Mouse (Mus musculus) limb, embryonic 14.5 days (tissue): ENCODE data around the gene Ddx51. TPM values are rescaled to one million over a fixed set of nuclear protein-coding genes. Genes with fewer than 3 reads are reported as not detected.

ENCODE experiments used
- ATAC-seq: fragments of 200-750 bp; cut with Nextera tagmentation; 2 replicates; pipeline ENCODE4 v1.8.0; 2017; ENCODE audit warnings: low read depth, moderate number of reproducible peaks, moderate TSS enrichment; ENCODE audit not compliant: low FRiP score
- DNase-seq: peaks from one replicate; pipeline ENCODE4 v3.0.0-alpha.2; 2015; ENCODE audit warnings: low spot score
- H3K27ac ChIP-seq: fragments of 300-500 bp; sonication (generic); replicated peaks from 2 replicates; pipeline ENCODE4 v1.5.1; 2014; ENCODE audit warnings: low read depth, mild to moderate bottlenecking, low read length, moderate library complexity, mixed read lengths
- H3K27me3 ChIP-seq: fragments of 300-500 bp; sonication (generic); 2 replicates; pipeline ENCODE4 v1.6.1; 2014; ENCODE audit warnings: low read length, mixed read lengths; ENCODE audit not compliant: control insufficient read depth, insufficient read depth
- H3K36me3 ChIP-seq: fragments of 300-500 bp; sonication (generic); 2 replicates; pipeline ENCODE4 v1.6.1; 2014; ENCODE audit warnings: mild to moderate bottlenecking, low read length, moderate library complexity, mixed read lengths; ENCODE audit not compliant: control insufficient read depth, insufficient read depth
- H3K4me1 ChIP-seq: fragments of 300-500 bp; sonication (generic); 2 replicates; pipeline ENCODE4 v1.6.1; 2014; ENCODE audit warnings: antibody characterized with exemption, low read length, mixed read lengths; ENCODE audit not compliant: control insufficient read depth, insufficient read depth
- H3K4me2 ChIP-seq: fragments of 300-500 bp; sonication (generic); replicated peaks from 2 replicates; pipeline ENCODE4 v1.6.1; 2014; ENCODE audit warnings: low read depth, mild to moderate bottlenecking, low read length, moderate library complexity; ENCODE audit not compliant: severe bottlenecking
- H3K4me3 ChIP-seq: fragments of 300-500 bp; sonication (generic); replicated peaks from 2 replicates; pipeline ENCODE4 v1.5.1; 2014; ENCODE audit warnings: low read length
- H3K9ac ChIP-seq: fragments of 300-500 bp; sonication (generic); 2 replicates; pipeline ENCODE4 v1.6.1; 2014; ENCODE audit warnings: mild to moderate bottlenecking, low read depth, low read length, moderate library complexity; ENCODE audit not compliant: severe bottlenecking
- H3K9me3 ChIP-seq: fragments of 300-500 bp; sonication (generic); 2 replicates; pipeline ENCODE4 v1.6.1; 2016; ENCODE audit warnings: low read length; ENCODE audit not compliant: control insufficient read depth
- POLR2A ChIP-seq: fragments of 200-500 bp; IDR thresholded peaks from 2 replicates; pipeline ENCODE4 v1.8.0; 2012; ENCODE audit warnings: inconsistent platforms, mild to moderate bottlenecking, moderate library complexity, borderline replicate concordance; ENCODE audit not compliant: insufficient read depth, insufficient read length; ENCODE audit errors: extremely low read depth
- WGBS: fragments of 180-500 bp; shearing (Covaris S2); extraction: QIAGEN DNeasy Blood & Tissue Kit; methylation state at CpG from one replicate; pipeline ENCODE4 v1.1.7; 2014; 5-methylcytosine and 5-hydroxymethylcytosine counted together
- polyA plus RNA-seq, 2 experiments: library from polyadenylated mRNA; depleted of rRNA in 1 of 2; stranded (reverse) in 1 of 2; unstranded in 1 of 2; fragments of >200 nt; fragmentation: Nextera tagmentation in 1 of 2; extraction: Ambion mirVana in 1 of 2; gene quantifications; 2 replicates each; pipeline versions ENCODE4 v1.2.1 to v1.2.3; 2012 to 2014

Ddx51 gene
- polyA plus RNA-seq, 2 experiments: 28.2 to 29.2 TPM

DNA sequence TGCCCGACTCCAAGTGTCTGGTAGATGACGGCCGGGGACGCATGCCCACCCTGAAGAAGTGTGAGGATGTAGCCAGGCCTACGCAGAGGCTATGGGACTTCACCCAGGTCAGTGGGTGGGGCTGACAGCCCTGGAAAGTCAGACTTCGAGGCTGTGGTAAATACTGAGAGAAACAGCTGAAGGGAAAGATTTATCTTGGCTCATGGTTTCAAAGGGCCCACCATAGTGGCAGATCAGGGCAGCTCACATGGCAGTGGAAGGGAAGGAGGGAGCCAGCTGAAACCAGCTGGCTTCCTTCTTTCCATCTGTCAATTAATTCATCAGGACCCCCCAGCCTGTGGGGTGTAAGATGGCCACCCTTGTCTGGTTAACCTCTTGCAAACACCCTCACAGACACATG, 34.0 kb upstream of the Ddx51 start:
- Histone ChIP-seq H3K9me3 (no peaks in the 10 kb centered on the region), H3K4me1 (no peaks in the 10 kb centered on the region), H3K4me3 (no peak overlapping the region), H3K27me3 (no peaks in the 10 kb centered on the region), H3K4me2 (no peak overlapping the region), H3K36me3 (no peaks in the 10 kb centered on the region), H3K27ac (no peak overlapping the region), H3K9ac (no peak overlapping the region)
- WGBS: 82% methylated on average over 6 of the region's 6 CpGs
- DNase-seq: no peak
- TF ChIP-seq POLR2A: no peak
- ATAC-seq: no peak

DNA sequence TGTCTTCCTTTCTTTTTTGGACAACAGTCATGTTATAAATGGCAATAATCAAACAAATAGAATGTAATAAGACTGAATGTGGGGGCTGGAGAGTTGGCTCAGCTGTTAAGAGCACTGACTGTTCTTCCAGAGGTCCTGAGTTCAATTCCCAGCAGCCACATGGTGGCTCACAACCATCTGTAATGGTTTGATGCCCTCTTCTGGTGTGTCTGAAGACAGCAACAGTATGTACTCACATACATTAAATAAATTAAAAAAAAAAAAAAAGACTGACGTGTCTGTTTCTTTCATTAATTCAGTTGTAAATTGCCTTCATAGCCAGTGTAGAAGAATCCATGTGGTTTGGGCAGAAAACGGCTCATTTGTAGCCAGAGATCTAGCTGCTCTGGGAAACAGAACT, 28.9 kb upstream of the Ddx51 start:
- no peak overlapping the region for H3K27ac ChIP-seq
- ATAC-seq (no peak), DNase-seq (no peak)
- no peaks in the 10 kb centered on the region for H3K9me3 ChIP-seq
- no peak overlapping the region for H3K4me2 ChIP-seq
- WGBS: 41% methylated on average over 2 of the region's 2 CpGs
- no peaks in the 10 kb centered on the region for H3K4me1 ChIP-seq
- H3K4me3 ChIP-seq: no peak overlapping the region
- no peak overlapping the region for H3K9ac ChIP-seq
- H3K36me3 ChIP-seq: no peaks in the 10 kb centered on the region
- H3K27me3 ChIP-seq: no peaks in the 10 kb centered on the region
- TF ChIP-seq POLR2A: no peak

DNA sequence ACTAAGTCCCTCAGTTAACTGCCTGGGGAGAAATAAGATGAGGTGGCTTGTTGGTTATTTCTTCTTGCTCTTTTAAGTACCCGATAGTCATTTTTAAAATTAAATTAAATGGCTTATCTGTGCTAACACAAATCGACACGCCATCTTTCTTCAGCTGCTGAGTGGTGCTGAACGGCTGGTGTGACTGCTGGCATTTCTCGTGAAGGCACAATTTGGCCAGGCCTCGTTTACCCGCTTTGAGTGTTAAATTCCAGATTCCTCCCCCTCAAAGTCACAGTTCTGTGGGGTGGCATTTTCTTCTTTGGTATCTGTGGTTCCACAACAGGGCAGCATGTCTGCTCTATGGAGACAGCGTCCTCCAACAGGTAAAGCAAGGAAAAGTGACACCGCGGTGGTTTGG, 25.9 kb upstream of the Ddx51 start:
- H3K9ac ChIP-seq: no peak overlapping the region
- no peaks in the 10 kb centered on the region for H3K9me3 ChIP-seq
- WGBS: 52% methylated on average over 10 of the region's 10 CpGs
- H3K27me3 ChIP-seq: no peaks in the 10 kb centered on the region
- H3K4me1 ChIP-seq: no peaks in the 10 kb centered on the region
- no peak for TF ChIP-seq POLR2A
- ATAC-seq (no peak), DNase-seq (no peak)
- H3K36me3 ChIP-seq: no peaks in the 10 kb centered on the region
- H3K4me2 ChIP-seq: no peak overlapping the region
- no peak overlapping the region for H3K4me3 ChIP-seq
- H3K27ac ChIP-seq: no peak overlapping the region

- Histone ChIP-seq H3K4me1 (no peaks in the 10 kb centered on the region), H3K36me3 (no peaks in the 10 kb centered on the region), H3K27me3 (no peaks in the 10 kb centered on the region), H3K4me3 (no peak overlapping the region), H3K4me2 (peak overlapping the region; percentile 25; the same call in 1 of the 2 replicates), H3K27ac (no peak overlapping the region), H3K9ac (no peak overlapping the region), H3K9me3 (no peaks in the 10 kb centered on the region)
- no peak for TF ChIP-seq POLR2A
- 23% methylated on average over 19 of the region's 19 CpGs for WGBS
- no peak for ATAC-seq
- DNase-seq: no peak
Observed at GRCm38 (mm10) chr5:110628156-110628555, 25.1 kb upstream of the Ddx51 start.

DNA sequence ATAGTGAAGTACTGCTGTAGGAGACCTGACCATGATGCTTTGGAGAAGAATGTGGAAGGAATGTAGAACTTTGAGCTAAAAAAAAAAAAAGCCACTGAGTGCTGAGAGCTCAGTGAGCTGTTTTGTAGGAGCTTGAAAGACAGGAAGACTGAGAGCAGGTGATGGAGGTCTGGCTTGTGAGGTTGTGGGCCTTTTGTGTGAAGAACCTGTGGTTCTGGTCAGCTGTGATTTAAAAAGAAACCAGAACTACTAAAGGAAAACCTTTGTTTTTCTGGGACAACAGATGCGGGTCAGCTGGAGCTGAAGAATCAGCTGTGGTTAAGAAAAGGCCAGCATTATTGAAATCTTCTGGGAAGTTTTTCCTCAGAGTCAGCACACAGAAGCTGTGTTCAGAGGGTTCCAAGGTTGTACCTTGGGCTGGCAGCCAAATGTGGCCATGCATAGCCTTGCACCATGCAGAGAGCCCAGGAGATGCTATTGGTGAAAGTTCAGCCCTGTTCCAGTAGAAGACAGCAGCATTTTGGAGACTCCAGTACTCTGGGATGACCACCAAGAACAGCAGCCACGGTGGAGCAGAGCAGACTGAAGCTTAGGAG, 23.6 kb upstream of the Ddx51 start:
- Histone ChIP-seq H3K4me1 (no peaks in the 10 kb centered on the region), H3K9me3 (no peaks in the 10 kb centered on the region), H3K36me3 (no peaks in the 10 kb centered on the region), H3K4me3 (no peak overlapping the region), H3K9ac (no peak overlapping the region), H3K27me3 (no peaks in the 10 kb centered on the region), H3K4me2 (no peak overlapping the region), H3K27ac (no peak overlapping the region)
- TF ChIP-seq POLR2A: no peak
- 77% methylated on average over 2 of the region's 2 CpGs for WGBS
- DNase-seq: no peak
- no peak for ATAC-seq
